Mouse (Mus musculus) A20 (cell line): Measurements from ENCODE around the gene Zbtb17.
A peak's percentile ranks its signal among the peaks of the same experiment; 100 is the strongest.

ENCODE experiments used
- DNase-seq: peaks from one replicate; pipeline ENCODE4 v3.0.0-alpha.2; 2011; ENCODE audit warnings: low read depth, low spot score

Zbtb17 gene

DNA sequence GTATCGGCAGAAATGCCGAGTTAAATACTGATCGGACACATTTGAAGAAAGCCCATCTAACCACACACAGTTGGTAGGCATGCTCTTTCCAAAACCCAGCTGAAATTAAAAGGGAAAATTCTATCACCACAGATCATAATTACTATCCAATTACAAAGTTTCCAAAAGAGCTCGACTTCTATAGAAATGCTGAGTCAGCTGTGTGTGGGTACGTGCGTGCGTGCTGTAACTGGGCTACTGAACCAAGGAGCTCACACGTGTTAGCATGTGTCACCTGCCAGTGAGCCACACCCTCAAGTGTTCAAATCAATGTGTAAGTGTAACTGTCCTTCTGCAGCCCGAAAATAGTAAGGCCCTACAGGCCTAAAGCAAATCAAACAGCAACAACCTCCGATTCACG lies 43.1 kb downstream of the Zbtb17 start:
- no peak for DNase-seq

DNA sequence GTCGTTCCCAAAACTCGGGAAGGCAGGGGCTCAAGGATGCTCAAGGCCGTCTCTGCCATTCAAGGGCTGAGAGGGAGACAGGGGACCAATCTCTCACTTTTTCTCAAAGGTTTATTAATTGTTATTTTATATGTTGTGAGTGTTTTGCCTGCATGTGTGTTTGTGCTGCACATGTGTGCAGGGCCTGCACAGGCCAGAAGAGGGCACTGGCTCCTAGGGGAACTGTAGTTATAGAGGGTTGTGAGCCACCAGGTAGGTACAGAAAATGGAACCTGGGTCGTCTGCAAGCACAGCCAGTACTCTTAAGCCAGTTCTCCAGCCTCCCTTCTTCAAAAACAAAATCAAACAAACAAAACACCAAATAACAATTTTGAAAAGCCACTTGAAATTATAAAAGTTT lies 44.2 kb downstream of the Zbtb17 start:
- peak; percentile 35 for DNase-seq

DNA sequence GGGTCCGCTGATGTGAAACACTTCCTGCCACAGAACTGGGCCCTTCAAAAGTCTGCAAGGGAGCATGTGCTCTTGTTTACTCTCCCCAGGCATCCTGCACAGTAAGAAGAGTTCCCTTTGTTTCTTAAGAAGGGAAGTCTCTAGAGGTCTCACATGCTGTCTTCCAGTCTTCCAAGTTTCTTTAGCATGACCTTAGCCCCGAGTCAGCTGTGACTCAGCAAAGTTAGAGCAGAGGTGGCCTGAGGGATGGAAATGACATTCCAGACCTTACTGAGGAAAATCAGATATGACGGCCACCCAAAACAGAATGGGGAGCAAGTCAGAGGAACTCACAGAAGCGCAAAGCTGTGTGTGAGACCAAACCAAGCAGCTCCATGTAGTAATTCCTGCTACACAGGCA lies 56.2 kb downstream of the Zbtb17 start:
- no peak for DNase-seq

DNA sequence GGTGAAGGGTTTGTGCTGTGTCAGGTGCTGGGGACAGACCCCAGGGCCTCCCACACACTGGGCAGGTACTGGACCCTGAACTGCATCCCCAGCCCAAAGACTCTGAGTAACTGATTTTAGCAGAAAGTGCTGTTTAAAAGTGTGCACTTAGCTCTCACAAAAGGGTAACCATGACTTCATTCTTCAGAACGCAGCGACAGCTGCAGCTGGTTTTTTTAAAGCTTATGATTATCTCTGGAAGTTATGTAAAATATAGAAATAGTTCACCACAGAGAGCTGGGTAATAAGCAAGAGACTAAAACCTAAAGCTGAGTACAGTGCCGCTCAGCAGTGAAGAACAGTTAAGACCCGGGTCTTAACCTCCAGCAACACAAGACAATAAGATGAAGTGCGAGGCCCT lies 56.6 kb downstream of the Zbtb17 start:
- no peak for DNase-seq

DNA sequence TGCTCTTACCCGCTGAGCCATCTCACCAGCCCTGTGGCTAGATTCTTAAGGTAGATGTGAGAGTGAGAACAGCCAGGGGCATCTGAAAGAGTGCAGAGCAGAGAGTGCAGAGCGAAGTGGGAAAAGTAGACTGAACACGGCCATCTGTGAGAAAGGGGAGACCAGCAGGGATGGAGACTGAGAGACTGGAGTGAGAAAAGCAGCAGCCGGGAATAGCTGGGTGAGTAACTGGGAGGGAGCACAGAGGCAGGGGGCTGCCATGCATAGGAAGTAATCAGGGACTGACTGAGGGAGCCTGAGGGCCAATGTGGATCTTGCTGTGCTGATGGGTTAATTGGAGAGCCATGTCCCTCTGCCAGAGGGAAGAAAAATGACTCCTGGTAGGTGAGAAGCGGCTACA lies 58.3 kb downstream of the Zbtb17 start:
- no peak for DNase-seq

DNA sequence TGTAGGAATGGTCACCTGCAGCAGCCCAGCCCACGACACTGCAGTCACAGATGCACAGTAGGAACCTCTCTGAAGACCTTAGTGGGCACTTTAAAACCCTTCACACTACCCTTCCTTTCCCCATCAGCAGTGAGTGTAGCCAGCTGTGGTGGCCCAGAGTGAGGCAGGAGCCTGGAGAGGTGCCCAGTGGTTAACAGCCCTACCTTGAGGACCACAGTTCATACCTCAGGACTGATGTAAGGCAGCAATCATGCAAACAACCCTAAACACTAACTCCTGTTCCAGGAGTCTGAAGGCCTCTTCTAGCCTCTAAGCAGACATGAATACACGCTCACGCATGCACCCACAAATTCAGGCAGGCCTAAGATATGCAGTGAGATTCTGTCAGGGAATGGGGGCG lies 60.0 kb downstream of the Zbtb17 start:
- no peak for DNase-seq

DNA sequence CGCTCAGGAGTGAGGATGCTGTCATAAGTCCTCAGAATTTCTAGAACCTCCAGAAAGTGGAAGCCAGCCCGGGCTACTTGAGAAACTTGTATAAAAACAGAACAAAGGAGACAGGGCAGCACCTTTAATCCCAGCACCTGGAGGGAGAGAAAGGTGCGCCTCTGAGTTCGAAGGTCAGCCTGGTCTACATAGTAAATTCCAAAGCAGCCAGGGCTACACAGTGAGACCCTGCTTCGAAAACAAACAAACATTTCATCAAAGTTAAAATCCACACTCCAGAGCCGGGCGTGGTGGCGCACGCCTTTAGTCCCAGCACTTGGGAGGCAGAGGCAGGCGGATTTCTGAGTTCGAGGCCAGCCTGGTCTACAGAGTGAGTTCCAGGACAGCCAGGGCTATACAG lies 61.4 kb downstream of the Zbtb17 start:
- no peak for DNase-seq

DNA sequence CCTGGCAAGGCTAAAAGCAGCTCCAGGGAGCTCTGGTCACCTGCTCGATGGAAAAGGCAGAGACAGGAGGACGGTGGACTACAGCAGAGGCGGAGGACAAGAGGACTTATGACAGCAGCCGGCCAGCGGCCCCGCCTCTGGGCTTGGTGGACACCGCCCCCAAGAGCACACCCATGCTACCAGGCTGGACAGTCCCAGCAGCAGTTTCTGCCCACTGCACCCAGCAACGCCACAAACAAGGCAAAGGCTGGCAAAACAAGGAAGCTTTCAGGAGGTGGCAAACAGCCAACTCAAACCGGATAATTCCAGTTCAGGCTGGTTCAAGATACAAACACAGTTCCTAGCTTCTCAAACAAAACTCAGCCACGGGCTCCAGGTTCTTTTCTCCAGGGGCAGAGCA lies 61.9 kb downstream of the Zbtb17 start:
- no peak for DNase-seq

DNA sequence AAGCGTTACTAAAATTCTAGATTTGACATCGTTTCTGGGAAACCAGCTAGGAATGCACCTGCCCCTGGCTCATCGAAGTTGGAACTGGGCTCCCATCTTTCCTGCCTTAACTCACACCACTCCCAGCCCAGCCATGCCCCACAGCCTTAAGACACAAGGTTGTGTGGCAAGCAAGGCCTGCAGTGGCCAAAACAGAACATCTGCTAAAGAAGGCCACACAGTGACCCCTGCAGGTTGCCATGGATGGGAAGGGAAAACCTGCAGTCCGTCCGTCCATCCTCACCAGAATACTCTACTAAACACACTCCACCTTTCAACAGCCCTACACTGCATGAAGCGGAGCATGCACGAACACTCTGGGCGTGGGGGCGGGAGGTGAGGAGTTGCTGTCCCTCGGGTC lies 62.4 kb downstream of the Zbtb17 start:
- no peak for DNase-seq

DNA sequence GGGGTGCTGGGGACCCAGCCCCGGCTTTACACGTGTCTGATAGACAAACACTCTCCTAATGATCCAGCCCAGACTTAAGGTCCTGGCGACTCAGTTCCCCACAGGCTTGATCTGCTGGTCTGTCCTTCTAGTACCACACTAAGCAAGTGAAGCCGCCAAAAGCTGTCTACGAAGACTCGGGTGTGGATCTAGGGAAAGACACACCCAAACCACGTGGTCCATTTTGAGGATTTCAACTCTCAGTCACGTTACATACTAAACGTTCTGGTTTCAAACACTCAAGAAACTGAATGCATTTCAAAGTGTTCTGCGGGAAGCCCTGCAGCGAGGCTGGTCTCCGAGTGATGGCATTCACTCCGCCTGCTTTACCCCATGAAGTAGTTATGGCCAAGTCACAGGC lies 66.0 kb downstream of the Zbtb17 start:
- DNase-seq = no peak

DNA sequence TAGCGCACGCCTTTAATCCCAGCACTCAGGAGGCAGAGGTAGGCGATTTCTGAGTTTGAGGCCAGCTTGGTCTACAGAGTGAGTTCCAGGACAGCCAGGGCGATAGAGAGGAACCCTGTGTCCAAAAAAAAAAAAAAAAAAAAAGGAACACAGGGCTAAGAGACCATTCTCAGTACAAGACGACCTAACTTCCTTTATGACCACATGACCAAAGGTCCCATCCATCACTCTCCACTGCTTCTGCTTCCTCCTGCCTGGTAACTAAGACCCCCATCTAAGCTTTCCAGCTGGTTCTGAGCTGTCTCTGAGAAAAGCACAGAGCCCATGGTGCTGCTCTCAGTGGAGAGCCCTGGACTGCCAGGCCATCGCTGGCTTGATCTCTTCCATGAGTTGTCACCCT lies 67.7 kb downstream of the Zbtb17 start:
- DNase-seq = no peak

DNA sequence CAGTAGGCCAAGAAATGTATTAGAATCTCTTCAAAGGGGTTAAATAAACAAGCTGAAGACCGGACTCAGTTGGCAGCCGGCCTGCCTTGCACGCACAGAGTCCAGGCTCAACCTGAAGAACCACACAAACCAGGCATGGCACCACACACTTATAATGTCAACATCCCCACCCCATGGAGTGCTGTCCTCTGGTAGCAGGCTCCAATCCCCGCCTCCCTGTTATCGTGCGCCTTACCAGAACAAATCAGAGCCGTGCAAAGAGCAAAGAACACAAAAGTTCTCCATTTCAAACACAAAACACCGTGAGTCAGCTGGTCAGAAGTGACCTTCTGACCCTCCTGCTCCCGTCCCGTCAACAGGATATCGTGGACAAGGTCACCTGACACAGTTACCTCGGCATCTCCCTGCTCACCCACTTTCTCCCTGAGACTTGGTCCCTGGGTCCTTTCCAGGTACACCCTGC lies 69.8 kb downstream of the Zbtb17 start:
- DNase-seq = no peak
